Mouse (Mus musculus) frontal cortex, postnatal 14 days (tissue): Measurements from ENCODE around the gene Btbd9.

Experiments
- DNase-seq, 2 experiments: peaks; one replicate each; pipeline ENCODE4 v3.0.0; 2022; ENCODE audit warnings: low spot score in 2 of 2

Gene Btbd9

DNA sequence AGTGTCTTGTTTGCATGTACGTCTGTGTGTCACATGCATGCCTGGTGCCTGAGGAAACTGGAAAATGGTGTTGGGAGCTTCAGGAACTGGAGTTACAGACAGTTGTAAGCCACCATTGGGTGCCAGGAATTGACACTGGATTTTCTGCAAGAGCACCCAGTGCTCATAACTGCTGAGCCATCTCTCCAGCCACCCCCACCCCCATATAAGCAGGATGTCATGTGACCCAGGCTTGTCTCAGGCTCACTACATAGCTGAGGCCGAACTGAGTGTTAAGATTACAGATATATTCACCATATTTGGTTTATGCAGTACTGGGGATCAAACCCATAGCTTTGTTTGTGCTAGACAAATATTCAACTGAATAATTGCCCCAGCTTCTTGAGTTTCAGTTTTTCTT is 394.2 kb downstream of the Btbd9 start:
- no peak for DNase-seq

DNA sequence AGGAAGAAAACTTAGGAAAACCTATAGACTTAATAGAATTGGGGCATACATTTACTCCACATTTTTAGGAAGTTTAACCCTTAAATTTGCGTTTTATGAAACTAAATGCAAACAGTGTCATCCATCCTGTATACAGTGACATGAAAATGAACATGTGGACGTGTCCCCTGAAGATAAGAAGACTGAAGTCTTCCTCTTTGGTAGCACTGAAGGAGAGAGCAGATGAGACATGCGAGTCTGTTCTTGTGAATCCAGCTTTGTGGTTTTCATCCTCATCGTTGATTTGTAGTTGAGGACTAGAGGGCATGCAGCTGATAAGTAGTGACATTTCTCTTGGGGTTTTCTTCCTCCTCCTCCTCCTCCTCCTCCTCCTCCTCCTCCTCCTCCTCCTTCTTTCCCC is 394.7 kb downstream of the Btbd9 start:
- no peak for DNase-seq

DNA sequence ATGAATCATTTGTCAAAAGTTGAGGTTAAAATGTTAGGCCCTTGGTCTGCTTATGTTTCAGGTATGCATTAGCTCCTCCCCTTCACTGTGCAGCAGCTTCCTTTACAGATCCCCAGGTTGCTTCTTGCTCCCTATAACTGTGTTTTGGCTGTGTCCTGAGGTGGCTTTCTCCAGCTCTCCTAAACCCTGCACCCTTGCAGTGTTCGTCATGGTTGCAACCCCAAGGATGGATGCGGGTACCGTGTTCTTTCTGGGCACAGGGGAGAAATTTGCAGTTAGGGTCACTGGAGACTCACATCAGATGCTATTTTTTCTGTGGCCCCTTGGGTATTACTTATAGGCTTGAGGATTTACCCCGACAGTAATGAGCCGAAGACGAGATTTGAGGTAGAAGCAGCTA is 396.1 kb downstream of the Btbd9 start:
- no peak for DNase-seq

DNA sequence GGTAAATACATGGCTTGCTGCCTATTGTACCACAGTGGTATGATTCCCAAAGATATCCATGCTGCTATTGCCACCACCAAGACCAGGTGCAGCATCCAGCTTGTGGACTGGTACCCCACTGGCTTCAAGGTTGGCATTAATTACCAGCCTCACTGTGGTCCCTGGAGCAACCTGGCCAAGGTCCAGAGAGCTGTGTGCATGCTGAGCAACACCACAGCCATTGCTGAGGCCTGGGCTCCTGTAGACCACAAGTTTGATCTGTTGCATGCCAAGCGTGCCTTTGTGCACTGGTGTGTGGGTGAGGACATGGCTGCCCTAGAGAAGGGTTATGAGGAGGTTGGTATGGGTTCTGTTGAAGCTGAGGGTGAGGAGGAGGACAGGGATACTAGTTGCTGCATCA is 397.9 kb downstream of the Btbd9 start:
- no peak for DNase-seq

DNA sequence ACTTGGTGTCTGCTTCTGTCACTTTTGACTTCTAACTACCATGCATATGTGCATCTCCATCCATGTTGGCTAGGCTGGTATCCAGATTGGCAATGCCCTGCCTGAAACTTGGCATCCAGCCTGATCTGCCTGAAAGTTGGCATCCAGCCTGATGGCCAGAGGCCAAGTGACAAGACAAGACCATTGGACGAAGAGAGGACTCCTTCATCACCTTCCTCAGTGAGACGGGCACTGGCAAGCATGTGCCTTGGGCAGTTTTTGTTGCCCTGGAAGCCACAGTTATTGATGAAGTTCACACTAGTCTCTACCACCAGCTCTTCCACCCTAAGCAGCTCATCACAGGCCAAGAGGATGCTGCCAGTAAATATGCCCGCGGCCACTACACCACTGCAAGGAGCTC is 398.9 kb downstream of the Btbd9 start:
- no peak for DNase-seq
